Mouse (Mus musculus) adrenal gland, adult 2 months (tissue): Measurements from ENCODE around the gene Rbfox1. TPM values are rescaled to one million over a fixed set of nuclear protein-coding genes. Genes with fewer than 3 reads are reported as not detected.
A peak's percentile ranks its signal among the peaks of the same experiment; 100 is the strongest.

Source experiments
- DNase-seq: peaks from one replicate; pipeline ENCODE4 v3.0.0; 2021
- polyA plus RNA-seq: library from polyadenylated mRNA; depleted of rRNA; stranded (reverse); fragments of >200 nt; gene quantifications from 2 replicates; pipeline ENCODE4 v1.2.3, GENCODE M21; 2012
- total RNA-seq, 2 experiments: library from RNA; stranded (reverse); gene quantifications; 2 replicates each; pipeline ENCODE4 v1.2.3; 2021

Rbfox1 gene
- total and polyA plus RNA-seq, 3 experiments: 1.3 to 1.4 (median 1.4) TPM

- DNase-seq: no peak
These were observed 1153.6 kb downstream of the Rbfox1 start for GRCm38 (mm10) chr16:7038639-7039260.

GRCm38 (mm10) chr16:7039404-7040367 is 1154.5 kb downstream of the Rbfox1 start:
- DNase-seq: no peak

GRCm38 (mm10) chr16:7040691-7041090 is 1155.5 kb downstream of the Rbfox1 start:
- DNase-seq: no peak

GRCm38 (mm10) chr16:7047421-7047820 is 1162.3 kb downstream of the Rbfox1 start:
- DNase-seq: no peak

GRCm38 (mm10) chr16:7049162-7049971 is 1164.2 kb downstream of the Rbfox1 start:
- DNase-seq: peak; percentile 23

- no peak for DNase-seq
These were observed 1165.8 kb downstream of the Rbfox1 start for GRCm38 (mm10) chr16:7050945-7051344.

- no peak for DNase-seq
These were observed 1166.8 kb downstream of the Rbfox1 start for GRCm38 (mm10) chr16:7051991-7052390.

GRCm38 (mm10) chr16:7052408-7052807 is 1167.3 kb downstream of the Rbfox1 start:
- no peak for DNase-seq

- no peak for DNase-seq
These were observed 1172.6 kb downstream of the Rbfox1 start for GRCm38 (mm10) chr16:7057789-7058188.

GRCm38 (mm10) chr16:7058556-7058955 is 1173.4 kb downstream of the Rbfox1 start:
- DNase-seq: no peak

- no peak for DNase-seq
These were observed 1174.4 kb downstream of the Rbfox1 start for GRCm38 (mm10) chr16:7059596-7059995.

GRCm38 (mm10) chr16:7060864-7061263 is 1175.7 kb downstream of the Rbfox1 start:
- no peak for DNase-seq

GRCm38 (mm10) chr16:7062512-7062911 is 1177.4 kb downstream of the Rbfox1 start:
- DNase-seq: no peak

- DNase-seq: no peak
These were observed 1182.0 kb downstream of the Rbfox1 start for GRCm38 (mm10) chr16:7067109-7067508.

GRCm38 (mm10) chr16:7069599-7069998 is 1184.4 kb downstream of the Rbfox1 start:
- no peak for DNase-seq

- no peak for DNase-seq
These were observed 1189.6 kb downstream of the Rbfox1 start for GRCm38 (mm10) chr16:7074786-7075185.

- DNase-seq: no peak
These were observed 1190.6 kb downstream of the Rbfox1 start for GRCm38 (mm10) chr16:7075749-7076148.

GRCm38 (mm10) chr16:7076305-7076704 is 1191.2 kb downstream of the Rbfox1 start:
- DNase-seq: no peak

- DNase-seq: no peak
These were observed 1191.6 kb downstream of the Rbfox1 start for GRCm38 (mm10) chr16:7076707-7077106.

GRCm38 (mm10) chr16:7081074-7081568 is 1196.0 kb downstream of the Rbfox1 start:
- no peak for DNase-seq

- no peak for DNase-seq
These were observed 1196.6 kb downstream of the Rbfox1 start for GRCm38 (mm10) chr16:7081684-7082255.

- DNase-seq: no peak
These were observed 1198.8 kb downstream of the Rbfox1 start for GRCm38 (mm10) chr16:7083937-7084336.
